Mouse (Mus musculus) urinary bladder, postnatal 25 days (tissue): Measurements from ENCODE around the gene Pah.

Experiments used
- DNase-seq: peaks from one replicate; pipeline ENCODE4 v3.0.0; 2022; ENCODE audit warnings: low spot score

Pah gene

DNA sequence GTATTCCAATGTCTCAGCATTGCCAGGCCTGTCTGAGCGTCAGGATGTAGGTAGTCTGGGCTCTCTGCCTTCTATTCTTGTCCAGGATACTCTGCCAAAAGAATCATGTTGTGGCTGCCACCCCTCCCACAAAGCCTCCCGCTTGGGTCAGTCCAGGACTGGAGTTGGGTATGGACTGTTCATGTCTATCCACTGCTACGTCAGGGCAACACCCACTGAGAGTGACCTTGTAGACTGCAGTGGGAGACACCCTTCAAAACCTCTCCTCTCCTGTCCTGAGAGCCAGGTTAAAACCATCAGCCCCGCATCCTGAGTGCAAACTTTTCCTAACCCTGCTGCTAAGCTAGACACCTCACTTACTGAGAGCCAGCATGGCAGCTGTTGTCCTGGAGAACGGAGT, at the start of gene Pah:
TSS of gene Pah (plus strand) at position 150 of the 400 bp plus-strand sequence.
- no peak for DNase-seq

DNA sequence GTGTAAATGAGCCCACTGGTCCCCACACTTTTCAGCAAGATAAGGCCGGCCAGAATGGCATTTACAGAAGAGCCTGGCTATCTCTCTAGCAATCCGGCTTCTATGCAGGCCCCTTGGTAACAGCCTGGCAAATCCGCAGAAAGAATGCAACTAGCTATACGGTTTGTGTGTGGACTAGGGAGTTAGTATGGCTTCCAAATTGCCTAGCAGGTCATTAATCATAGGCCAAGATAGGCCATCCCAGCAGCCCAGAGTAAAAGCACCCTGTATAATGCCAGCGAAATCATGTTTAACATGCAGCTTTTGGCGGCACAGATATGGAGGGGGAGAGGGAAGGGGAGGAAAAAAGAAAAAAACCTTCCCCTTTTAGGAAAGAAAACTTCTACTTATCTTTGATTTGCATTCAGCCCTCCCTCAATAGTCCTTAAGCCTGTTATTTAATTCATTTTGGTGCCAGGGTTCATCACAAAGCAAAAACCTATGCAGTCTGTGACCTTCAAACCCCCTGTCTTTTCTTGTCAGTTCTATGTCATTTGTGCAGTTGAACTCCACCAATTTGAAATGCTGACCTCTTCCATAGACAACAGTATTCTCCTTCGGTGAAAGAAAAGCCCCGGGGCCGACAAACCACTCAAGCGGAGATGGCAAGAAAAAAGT, 48.0 kb upstream of the Pah start:
- no peak for DNase-seq

DNA sequence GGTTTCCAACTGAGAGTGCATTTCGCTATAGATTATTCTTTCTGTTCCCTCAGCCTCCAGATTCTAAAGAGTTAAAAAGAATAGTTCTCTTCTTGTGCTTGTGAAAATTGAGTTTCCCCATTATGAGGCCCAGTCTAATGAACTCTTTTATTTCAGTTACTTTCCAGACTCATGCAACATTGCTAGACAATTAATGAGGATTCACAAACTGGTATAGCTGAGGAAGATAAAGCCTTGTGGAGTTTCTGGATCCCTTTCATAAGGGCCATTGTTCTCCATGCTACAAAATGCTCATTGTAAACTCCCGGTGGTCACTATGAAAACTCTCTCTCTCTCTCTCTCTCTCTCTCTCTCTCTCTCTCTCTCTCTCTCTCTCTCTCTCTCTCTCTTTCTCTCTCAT, 46.6 kb upstream of the Pah start:
- no peak for DNase-seq

DNA sequence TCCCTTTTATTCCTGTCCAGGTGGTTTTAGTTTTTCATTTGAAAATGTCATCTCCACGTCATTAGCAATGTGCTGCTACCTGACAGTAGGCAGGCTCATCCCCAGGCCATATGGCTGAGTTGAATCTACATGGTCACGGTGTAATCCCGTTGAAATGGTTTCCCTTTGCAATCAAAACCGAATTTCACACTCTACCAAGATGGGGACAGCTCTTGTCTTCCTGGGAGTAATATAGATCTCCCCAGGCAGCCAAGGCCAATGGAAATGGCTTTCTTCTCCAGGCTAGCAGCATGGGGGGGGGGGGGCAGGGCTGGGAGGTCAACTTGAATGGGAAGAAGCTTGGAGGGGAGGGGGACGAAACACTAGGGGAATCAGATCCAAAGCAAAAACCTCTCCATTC, 43.7 kb upstream of the Pah start:
- DNase-seq = no peak

DNA sequence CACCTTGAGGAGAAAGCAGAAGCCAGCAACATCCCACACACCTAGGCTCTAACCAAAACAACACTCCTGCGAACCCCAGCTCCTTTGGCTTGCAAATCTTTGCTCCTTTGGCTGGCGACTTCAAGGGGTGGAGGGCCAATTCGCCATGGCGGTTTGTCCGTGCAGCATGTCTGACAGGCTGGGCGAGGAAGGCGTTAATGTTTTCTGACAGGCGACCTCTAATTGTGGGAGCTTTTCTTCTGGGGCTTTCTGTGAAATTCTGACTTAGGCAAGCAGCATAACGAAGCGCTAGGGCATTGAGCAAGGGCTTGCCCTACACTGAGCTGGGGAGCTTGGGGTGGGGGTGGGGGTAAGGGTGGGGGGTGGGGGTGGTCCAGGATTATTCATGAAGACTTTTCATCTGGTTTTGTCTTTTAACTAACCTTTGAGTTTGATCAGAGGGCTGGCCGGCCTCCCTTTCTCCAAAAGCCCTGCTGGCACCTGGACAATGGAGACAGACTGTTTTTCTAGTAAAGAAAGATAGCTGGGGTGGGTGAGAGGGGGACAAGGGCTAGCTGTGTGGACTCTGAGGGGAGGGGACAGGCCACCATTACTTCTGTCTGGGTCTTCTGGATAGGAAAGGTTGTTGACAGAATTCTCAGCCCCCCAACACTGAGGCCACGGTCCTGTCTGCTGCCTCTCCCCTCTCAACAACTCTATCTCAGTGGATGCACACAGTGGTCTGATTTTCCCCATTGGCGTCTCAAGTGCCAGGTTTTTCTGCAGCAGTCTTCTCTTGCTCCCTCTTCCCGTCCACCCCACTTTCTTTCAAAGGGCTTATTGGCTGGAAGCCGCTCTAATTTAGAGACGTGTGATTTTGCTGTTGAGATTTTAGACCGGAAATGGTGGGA, 36.5 kb upstream of the Pah start:
- DNase-seq = no peak

DNA sequence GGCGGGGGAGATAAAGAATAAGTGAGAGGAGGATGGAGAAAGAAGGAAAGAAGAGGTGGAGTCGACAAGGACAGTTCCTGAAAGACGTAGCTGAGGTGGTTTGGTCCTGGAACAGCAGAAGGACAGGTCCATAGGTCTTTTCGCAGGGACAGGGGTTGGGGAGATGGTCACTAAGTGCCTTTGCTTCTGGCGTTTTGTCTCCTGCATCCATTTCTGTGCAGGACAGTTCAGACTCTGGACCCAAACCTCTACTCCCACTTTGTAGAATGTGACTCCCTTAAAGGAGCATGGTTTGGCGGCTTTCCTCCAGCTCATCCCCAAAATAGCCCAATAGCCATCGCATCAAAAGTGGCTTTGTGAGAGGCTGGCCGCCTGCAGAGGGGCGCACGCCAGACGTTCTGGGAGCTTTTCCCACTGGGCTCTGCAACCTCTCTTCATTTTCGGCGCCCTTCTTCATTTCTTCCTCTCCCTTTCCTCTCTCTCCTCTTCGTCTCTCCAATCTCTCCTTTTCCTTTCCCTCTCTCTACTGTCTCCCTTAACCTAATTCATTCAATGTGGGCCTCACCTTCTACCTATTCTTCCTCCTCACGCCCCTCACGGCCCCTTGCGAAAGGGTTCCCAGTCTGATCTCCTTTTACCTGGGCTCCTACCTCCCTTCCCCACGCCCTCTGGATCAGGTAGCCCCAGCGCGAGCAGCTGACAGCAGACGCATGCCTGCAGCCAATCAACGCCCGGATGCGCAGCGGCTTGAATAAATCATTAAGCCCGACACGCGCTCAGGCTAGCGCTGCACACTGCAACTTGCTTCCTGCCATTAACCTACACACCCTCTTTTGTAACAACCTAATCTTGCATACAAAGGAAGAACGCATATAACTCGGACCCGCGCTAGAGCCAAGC, 35.6 kb upstream of the Pah start:
- DNase-seq = no peak

DNA sequence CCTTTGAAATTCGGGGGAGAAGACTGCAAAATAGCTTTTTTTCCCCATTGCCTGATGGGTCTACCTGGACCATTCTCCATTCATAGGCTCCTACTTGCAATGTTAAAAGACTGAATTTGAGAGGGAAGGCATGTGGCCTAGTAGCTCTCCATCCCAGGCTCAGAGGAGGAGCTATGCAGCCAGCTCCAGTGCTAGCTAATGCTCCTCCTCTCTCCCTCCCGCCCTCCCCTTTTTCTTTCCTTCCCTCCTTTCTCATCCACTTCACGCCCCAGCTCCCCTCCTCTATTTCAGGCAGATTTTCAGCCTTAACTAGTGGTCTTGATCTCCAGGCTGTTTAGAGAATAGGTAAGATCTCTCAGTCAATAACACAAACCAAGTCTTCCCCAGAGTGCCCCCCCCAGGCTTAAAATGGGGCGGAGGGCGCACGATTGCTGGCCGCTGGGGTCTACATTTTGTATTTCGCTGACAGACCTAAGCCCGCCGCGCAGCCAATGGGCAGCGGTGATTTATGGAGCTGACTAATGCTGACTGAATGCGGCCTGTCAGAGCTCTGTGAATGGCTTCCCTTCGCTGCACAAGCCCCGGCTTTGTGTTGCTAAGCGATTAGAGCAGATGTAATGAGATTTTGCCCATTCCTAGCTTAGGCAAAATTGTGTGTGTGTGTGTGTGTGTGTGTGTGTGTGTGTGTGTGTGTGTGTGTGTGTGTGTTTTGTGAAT, 33.0 kb upstream of the Pah start:
- DNase-seq = no peak

DNA sequence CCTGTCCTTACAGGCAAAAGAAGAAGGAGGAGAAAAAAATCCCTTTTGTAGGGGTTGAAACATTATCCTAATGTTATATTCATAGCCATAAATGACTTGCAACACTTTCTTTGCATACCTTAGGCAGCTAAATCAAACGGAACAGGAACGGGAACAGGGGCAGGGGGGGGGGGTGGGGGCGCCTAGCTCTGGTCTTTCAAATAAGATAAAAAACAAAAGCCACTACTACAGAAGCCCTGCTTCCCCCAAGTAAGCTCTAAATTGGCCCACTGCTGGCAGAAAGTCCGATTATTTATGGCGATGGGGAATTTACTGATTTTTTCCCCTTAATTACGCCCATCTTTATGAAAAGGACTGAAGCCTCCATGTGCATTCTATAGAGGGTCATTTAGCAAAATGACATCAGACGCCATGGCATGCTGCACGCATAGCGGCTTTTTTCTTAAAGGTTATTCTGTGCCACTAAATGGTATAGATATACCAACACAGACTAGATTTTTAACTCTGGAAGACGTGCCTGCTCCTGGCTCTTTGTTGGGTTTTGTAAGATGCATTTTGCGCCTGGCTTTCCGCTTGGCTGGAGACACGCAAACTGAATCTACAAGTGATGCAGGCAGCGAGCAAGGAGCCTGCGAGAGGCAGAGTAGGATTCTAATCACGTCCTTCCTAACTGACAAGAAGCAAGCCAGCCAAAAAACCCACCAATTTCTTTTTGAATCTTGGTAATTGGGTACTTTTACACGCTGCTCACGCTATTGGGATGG, 32.2 kb upstream of the Pah start:
- no peak for DNase-seq

DNA sequence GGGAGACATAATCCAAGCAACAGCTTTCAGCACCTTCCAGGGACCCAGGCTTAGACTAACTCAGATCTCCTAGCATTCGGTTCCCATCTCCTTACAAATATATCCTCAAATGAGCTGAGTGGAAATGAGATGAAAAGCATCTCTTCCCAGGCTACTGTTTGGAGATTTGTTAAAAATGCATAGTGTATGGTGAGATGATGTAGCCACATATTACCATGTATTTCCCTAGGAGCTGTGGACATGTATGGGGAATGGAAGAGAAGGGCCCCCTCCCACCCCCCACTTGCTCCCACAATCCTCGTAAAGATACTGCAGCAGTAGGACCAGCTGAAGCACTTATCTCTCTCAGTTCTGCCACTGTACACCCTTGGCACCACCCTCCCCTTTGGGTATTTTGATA, 31.3 kb upstream of the Pah start:
- no peak for DNase-seq

DNA sequence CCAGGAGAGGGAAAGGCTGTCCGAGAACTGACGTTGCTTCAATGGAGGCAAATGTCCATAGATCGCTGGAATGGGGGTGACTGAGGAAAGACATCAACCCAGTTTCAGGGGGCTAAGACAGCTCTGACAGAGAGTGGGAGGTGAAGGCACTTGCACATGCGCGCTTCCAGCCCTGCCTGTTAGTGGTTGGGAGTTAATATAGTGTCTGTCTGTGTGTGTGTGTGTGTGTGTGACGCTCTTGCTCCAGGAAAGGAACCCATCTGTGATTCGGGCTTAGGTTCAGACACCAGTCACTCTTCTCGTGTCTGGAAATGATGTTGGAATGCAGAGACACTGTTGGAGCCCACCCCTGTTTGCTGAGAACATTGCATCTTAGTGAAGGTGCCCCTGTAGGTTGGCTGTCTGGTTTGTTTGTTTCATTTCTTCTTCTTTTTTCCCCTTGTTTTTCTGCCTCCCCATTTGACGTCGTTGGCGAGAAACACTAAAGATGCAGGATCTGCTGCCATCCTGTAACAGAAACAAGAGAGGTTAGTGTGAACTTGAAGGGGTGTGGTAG, 30.0 kb upstream of the Pah start:
- DNase-seq = no peak

DNA sequence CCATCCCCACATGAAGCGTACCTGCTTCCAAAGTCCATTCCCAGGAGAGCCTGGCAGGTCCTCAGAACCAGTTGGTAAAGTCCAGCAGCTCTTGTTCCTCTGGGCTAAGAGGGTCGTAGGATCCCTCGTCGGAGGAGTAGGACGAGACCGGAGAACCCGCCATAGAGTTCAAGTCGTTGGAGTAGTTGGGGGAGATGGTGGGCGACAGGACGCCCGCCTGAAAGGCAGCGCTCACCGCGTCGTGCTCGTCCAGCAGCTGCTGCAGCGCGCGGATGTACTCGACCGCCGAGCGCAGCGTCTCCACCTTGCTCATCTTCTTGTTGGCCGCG, 29.3 kb upstream of the Pah start:
- no peak for DNase-seq

DNA sequence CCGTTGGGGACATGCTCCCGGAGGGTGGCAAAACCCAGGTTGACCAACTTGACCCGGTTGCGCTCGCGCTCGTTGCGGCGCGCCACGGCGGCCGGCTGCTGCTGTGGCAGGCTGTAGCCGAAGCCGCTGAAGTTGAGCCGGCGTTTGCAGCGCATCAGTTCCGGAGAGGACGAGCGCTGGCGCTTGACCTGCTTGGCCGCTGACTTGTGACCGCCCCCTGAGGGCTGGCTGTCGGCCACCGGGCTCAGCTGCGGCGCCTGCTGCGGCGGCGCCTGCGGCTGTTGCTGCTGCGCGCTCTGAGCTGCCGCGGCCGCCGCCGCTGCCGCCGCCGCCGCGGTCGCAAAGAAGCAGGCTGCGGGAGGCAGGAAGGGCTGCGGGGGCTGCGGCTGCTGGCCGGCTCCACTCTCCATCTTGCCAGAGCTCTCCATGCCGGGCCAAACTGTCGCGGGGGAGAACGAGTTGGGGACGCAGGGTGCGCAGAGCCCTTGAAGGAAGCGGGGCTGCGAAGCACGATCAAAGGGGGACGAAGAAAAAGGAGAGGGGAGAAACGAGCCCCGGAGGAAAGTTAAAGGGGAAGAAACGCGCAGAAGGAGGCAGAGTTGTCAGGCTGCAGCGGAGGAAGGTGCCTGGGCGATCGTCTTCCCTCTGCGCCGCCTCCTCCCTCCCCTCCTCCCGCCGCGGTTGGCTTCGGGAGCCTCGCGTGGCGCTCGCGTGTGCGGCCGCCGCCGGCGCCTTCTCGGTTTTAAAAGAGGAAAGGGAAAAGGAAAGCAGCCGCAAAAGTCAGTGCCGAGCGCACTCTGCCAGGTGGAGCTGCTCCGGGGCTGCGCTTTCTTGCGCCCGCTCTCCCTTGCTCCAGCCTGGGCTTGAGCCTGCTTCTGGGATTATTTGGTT, 28.7 kb upstream of the Pah start:
- DNase-seq = no peak

DNA sequence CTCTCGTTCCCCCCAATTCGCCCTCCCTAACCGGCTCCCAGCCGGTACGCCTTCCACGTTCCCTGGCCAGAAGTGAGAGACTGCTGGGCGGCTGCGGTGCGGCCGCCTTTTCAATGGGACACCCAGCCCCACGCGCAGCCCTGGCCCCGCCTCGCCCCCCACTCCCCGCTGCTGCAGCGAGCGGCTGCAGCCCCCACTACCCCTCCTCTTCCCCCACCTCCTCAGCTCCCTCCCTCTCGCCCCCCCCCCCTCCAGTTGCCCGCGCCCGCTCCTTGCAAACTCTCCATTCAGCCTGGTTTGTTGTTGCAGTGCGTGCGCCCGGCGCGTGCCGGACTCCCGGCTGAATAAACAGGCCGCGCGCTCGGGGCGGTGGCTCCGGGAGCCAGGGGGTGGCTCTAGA, 28.0 kb upstream of the Pah start, which contains the start of gene Ascl1:
TSS of gene Ascl1 (minus strand) at position 85 of the 400 bp plus-strand sequence.
- DNase-seq = no peak

DNA sequence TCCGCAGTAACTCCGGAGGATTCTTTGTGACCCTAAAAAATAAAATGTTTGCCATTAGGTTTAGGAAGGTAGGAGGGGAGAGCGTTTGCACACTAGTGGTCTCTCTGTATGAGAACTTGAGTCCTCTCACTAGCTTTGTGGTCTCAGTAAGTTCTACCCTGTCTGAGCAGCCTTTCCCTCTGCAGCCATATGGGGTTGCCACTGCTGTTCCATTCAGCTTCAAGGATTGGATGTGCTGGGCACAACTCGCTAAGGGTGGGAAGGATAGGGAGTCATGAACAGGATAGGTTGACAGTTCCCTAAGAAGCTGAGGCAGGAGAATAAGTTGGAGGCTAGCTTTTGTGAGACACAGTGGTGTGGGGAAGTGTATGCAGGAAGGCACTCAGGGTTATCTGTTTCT, 27.4 kb upstream of the Pah start:
- DNase-seq = no peak

DNA sequence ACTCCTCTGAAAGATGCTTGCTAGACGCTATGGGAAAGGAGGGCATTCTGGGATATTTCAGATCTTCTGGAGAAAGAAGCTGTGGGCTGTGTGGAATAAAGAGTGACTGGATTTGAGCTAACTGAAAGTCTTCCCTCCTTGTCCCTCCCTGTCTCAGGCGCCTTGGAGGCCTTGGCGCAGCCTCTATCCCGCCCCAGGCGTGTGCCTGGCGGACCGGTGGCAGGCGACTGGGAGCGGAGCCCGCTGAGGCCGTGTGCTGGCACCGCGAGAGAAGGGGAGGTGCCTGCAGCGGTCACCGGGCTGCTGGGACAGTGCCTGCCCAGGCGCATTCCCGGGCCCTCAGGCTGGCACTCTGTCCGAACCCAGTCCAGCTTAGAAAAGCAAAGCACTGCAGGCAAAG, 27.0 kb upstream of the Pah start:
- DNase-seq = no peak

DNA sequence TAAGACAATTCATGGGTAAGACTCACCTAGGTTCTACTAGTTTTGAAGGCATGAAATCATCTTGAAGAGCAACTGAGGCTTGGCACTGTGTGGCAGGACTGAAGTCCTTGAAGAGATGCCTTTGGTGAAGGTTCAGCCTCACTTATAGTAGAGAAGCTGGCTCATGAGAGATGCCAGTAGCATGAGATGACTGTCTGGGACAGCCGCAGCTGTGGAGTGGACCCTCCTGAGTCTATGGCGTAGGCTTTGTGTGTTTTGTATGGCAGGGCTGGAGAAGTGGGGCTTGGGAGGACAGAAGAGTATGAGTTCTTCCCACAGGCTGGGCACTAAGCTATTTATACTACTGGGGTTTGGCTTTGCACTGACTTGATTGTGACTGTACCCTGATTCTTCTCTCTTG, 24.5 kb upstream of the Pah start:
- DNase-seq = no peak

DNA sequence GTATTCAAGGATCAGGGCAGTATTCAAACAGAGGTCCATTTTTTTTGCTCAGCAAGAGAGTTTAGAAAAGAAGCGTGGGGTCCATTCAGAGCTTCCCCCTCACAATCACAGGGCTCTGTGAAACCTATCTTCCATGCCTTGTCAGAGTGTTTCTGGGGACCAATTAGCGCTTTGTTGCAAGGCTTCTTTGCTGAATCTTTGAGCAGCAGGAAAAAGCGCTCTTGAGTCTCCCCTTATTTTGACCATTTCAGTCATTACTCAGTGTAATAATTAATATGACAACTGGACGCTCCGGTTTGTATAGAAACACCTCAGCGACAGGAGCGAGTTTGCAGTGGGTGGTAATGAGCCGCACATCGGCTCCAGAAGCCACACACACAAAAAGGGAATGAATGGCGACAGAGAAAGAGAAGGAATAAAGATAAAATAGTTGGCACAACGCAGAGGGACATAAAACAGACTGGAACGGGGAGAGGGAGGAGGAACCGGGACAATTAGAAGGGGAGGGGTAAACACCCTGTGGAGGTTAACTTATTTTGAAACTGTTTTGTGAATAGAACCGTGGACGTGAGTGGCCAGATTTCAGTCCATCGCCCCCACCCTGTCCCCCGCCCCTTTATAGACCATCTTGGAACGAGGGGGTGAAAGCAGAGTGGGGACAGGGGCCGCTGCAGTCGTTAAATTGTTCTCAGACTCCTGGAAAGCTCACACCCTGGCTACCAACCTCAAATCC, 20.5 kb upstream of the Pah start:
- no peak for DNase-seq

DNA sequence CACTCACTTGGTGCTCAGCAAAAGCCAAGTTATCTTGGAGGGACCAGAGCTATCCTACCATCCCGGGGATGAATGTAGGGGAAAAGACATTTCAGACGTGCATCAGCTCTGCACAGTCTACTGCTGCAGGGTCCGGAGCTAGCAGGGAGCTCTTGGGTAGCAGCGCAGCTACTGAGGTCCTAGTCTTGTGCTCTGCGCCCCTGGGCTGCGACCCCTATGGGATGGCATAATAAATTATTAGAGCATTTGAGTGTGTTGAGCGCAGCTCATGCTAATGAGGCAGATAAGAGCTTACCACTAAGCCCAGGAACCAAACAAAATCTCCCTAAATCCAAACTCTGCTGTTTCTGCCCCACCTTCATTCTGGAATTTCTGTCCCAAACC, 19.9 kb upstream of the Pah start:
- DNase-seq = no peak

DNA sequence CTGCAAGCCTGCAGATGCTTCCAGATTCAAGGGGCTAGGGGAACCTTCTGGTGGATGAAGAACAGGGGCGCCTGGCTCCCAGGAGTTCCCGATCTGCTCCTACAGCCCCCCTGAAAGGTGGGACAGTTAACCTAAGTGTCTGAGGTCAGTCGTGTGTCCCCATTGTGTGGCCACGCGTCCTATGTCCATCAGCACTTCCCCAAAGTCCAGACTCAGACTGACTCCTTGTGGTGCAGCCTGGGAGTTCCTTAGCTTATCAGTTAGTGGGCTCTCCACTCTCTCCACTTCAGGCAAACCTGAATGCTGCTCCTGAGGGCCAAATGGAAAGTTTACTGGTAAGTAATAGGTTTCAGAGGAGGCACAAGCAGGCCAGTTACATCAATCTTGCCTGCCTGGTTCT, 19.3 kb upstream of the Pah start:
- no peak for DNase-seq
